Mouse (Mus musculus) ES-CJ7 (cell line): ENCODE data around the gene Bmp4.
A peak's percentile ranks its signal among the peaks of the same experiment; 100 is the strongest.

Source experiments
- DNase-seq: peaks from one replicate; pipeline ENCODE4 v3.0.0; 2011; ENCODE audit warnings: low read depth, low spot score

The Bmp4 gene

GRCm38 (mm10) chr14:46386478-46387356 is 3.8 kb downstream of the Bmp4 start:
- no peak for DNase-seq

GRCm38 (mm10) chr14:46385701-46386477 is 4.6 kb downstream of the Bmp4 start:
- peak; percentile 71 for DNase-seq

GRCm38 (mm10) chr14:46384946-46385691 is 5.3 kb downstream of the Bmp4 start:
- peak; percentile 39 for DNase-seq

GRCm38 (mm10) chr14:46381457-46381856 is 9.0 kb downstream of the Bmp4 start:
- DNase-seq = no peak

GRCm38 (mm10) chr14:46380286-46380721 is 10.2 kb downstream of the Bmp4 start:
- DNase-seq = peak; percentile 55

- DNase-seq = no peak
Observed at GRCm38 (mm10) chr14:46379285-46379684, 11.2 kb downstream of the Bmp4 start, which contains the start of gene Gm15217. TSS of gene Gm15217 (plus strand) at chr14:46379414.

- no peak for DNase-seq
Observed at GRCm38 (mm10) chr14:46375796-46376195, 14.7 kb downstream of the Bmp4 start.

- DNase-seq = no peak
Observed at GRCm38 (mm10) chr14:46372452-46372851, 18.0 kb downstream of the Bmp4 start.

GRCm38 (mm10) chr14:46363209-46363608 is 27.3 kb downstream of the Bmp4 start:
- DNase-seq = peak; percentile 62

- DNase-seq = no peak
Observed at GRCm38 (mm10) chr14:46357696-46358095, 32.8 kb downstream of the Bmp4 start.

GRCm38 (mm10) chr14:46357286-46357685 is 33.2 kb downstream of the Bmp4 start:
- peak; percentile 53 for DNase-seq

- DNase-seq = no peak
Observed at GRCm38 (mm10) chr14:46344750-46345149, 45.7 kb downstream of the Bmp4 start.

GRCm38 (mm10) chr14:46338801-46339200 is 51.7 kb downstream of the Bmp4 start:
- DNase-seq = peak; percentile 74
